Mouse (Mus musculus): ENCODE data around the gene Ccnb2.

The Ccnb2 gene

GRCm38 (mm10) chr9:70391042-70391441 is 30.3 kb downstream of the Ccnb2 start:
- no peak for TF ChIP-seq CTCF (conservative IDR thresholded peaks at IDR 0.05; ENCODE audit: low read length)
- TF ChIP-seq NANOG (IDR thresholded peaks at IDR 0.05; ENCODE audit: borderline replicate concordance, low read length): no peak
- TF ChIP-seq POU5F1 (IDR thresholded peaks at IDR 0.05; ENCODE audit: borderline replicate concordance, low read length): no peak

GRCm38 (mm10) chr9:70389548-70389947 is 31.8 kb downstream of the Ccnb2 start:
- H3K4me3 ChIP-seq (replicated peaks; ENCODE audit: low read length): no peak overlapping the region

More at GRCm38 (mm10) chr9:70391042-70391441, 30.3 kb downstream of the Ccnb2 start:
- no peak overlapping the region for H3K4me3 ChIP-seq (replicated peaks; ENCODE audit: low read length)
- no peaks in the 10 kb centered on the region for H3K27me3 ChIP-seq (ENCODE audit: insufficient read depth, low read length)
- H3K36me3 ChIP-seq (ENCODE audit: insufficient read depth, low read length): peaks cover 10% of the 10 kb centered on the region
- no peaks in the 10 kb centered on the region for H3K9me3 ChIP-seq (ENCODE audit: low read length)
- peaks cover 22% of the 10 kb centered on the region for H3K4me1 ChIP-seq (replicated peaks; ENCODE audit: low read depth, low read length)

GRCm38 (mm10) chr9:70387410-70388119 is 33.8 kb downstream of the Ccnb2 start:
- no peak for TF ChIP-seq CTCF (conservative IDR thresholded peaks at IDR 0.05; ENCODE audit: low read length)
- no peak for TF ChIP-seq NANOG (IDR thresholded peaks at IDR 0.05; ENCODE audit: borderline replicate concordance, low read length)
- TF ChIP-seq POU5F1 (IDR thresholded peaks at IDR 0.05; ENCODE audit: borderline replicate concordance, low read length): no peak
- no peak overlapping the region for H3K4me3 ChIP-seq (replicated peaks; ENCODE audit: low read length)
- H3K27me3 ChIP-seq (ENCODE audit: insufficient read depth, low read length): no peaks in the 10 kb centered on the region
- no peaks in the 10 kb centered on the region for H3K9me3 ChIP-seq (ENCODE audit: low read length)
- peaks cover 24% of the 10 kb centered on the region for H3K36me3 ChIP-seq (ENCODE audit: insufficient read depth, low read length)
- peaks cover 11% of the 10 kb centered on the region for H3K4me1 ChIP-seq (replicated peaks; ENCODE audit: low read depth, low read length)

More at GRCm38 (mm10) chr9:70389548-70389947, 31.8 kb downstream of the Ccnb2 start:
- H3K27me3 ChIP-seq (ENCODE audit: insufficient read depth, low read length): no peaks in the 10 kb centered on the region
- TF ChIP-seq CTCF (conservative IDR thresholded peaks at IDR 0.05; ENCODE audit: low read length) (no peak), NANOG (IDR thresholded peaks at IDR 0.05; ENCODE audit: borderline replicate concordance, low read length) (no peak), POU5F1 (IDR thresholded peaks at IDR 0.05; ENCODE audit: borderline replicate concordance, low read length) (no peak)
- peaks cover 15% of the 10 kb centered on the region for H3K4me1 ChIP-seq (replicated peaks; ENCODE audit: low read depth, low read length)
- H3K9me3 ChIP-seq (ENCODE audit: low read length): no peaks in the 10 kb centered on the region
- peaks cover 17% of the 10 kb centered on the region for H3K36me3 ChIP-seq (ENCODE audit: insufficient read depth, low read length)

- Histone ChIP-seq H3K9me3 (ENCODE audit: low read length) (no peaks in the 10 kb centered on the region), H3K4me1 (replicated peaks; ENCODE audit: low read depth, low read length) (no peaks in the 10 kb centered on the region), H3K27me3 (ENCODE audit: insufficient read depth, low read length) (no peaks in the 10 kb centered on the region), H3K4me3 (replicated peaks; ENCODE audit: low read length) (no peak overlapping the region), H3K36me3 (ENCODE audit: insufficient read depth, low read length) (peaks cover 35% of the 10 kb centered on the region)
- TF ChIP-seq POU5F1 (IDR thresholded peaks at IDR 0.05; ENCODE audit: borderline replicate concordance, low read length): no peak
- TF ChIP-seq CTCF (conservative IDR thresholded peaks at IDR 0.05; ENCODE audit: low read length): no peak
- no peak for TF ChIP-seq NANOG (IDR thresholded peaks at IDR 0.05; ENCODE audit: borderline replicate concordance, low read length)
Observed at GRCm38 (mm10) chr9:70384958-70385728, 36.2 kb downstream of the Ccnb2 start.

- Histone ChIP-seq H3K27me3 (ENCODE audit: insufficient read depth, low read length) (no peaks in the 10 kb centered on the region), H3K36me3 (ENCODE audit: insufficient read depth, low read length) (peaks cover 36% of the 10 kb centered on the region), H3K9me3 (ENCODE audit: low read length) (no peaks in the 10 kb centered on the region), H3K4me3 (replicated peaks; ENCODE audit: low read length) (no peak overlapping the region), H3K4me1 (replicated peaks; ENCODE audit: low read depth, low read length) (no peaks in the 10 kb centered on the region)
- TF ChIP-seq POU5F1 (IDR thresholded peaks at IDR 0.05; ENCODE audit: borderline replicate concordance, low read length): no peak
- no peak for TF ChIP-seq CTCF (conservative IDR thresholded peaks at IDR 0.05; ENCODE audit: low read length)
- TF ChIP-seq NANOG (IDR thresholded peaks at IDR 0.05; ENCODE audit: borderline replicate concordance, low read length): no peak
Observed at GRCm38 (mm10) chr9:70384494-70384893, 36.9 kb downstream of the Ccnb2 start.

- H3K4me3 ChIP-seq (replicated peaks; ENCODE audit: low read length): no peak overlapping the region
- peaks cover 39% of the 10 kb centered on the region for H3K36me3 ChIP-seq (ENCODE audit: insufficient read depth, low read length)
- no peaks in the 10 kb centered on the region for H3K9me3 ChIP-seq (ENCODE audit: low read length)
- H3K27me3 ChIP-seq (ENCODE audit: insufficient read depth, low read length): no peaks in the 10 kb centered on the region
- H3K4me1 ChIP-seq (replicated peaks; ENCODE audit: low read depth, low read length): no peaks in the 10 kb centered on the region
- TF ChIP-seq CTCF (conservative IDR thresholded peaks at IDR 0.05; ENCODE audit: low read length) (no peak), NANOG (IDR thresholded peaks at IDR 0.05; ENCODE audit: borderline replicate concordance, low read length) (no peak), POU5F1 (IDR thresholded peaks at IDR 0.05; ENCODE audit: borderline replicate concordance, low read length) (no peak)
Observed at GRCm38 (mm10) chr9:70383750-70384149, 37.6 kb downstream of the Ccnb2 start.

GRCm38 (mm10) chr9:70382091-70382490 is 39.3 kb downstream of the Ccnb2 start:
- peaks cover 45% of the 10 kb centered on the region for H3K36me3 ChIP-seq (ENCODE audit: insufficient read depth, low read length)
- H3K27me3 ChIP-seq (ENCODE audit: insufficient read depth, low read length): no peaks in the 10 kb centered on the region
- H3K4me3 ChIP-seq (replicated peaks; ENCODE audit: low read length): no peak overlapping the region
- H3K4me1 ChIP-seq (replicated peaks; ENCODE audit: low read depth, low read length): no peaks in the 10 kb centered on the region
- TF ChIP-seq CTCF (conservative IDR thresholded peaks at IDR 0.05; ENCODE audit: low read length) (no peak), POU5F1 (IDR thresholded peaks at IDR 0.05; ENCODE audit: borderline replicate concordance, low read length) (no peak), NANOG (IDR thresholded peaks at IDR 0.05; ENCODE audit: borderline replicate concordance, low read length) (no peak)
- no peaks in the 10 kb centered on the region for H3K9me3 ChIP-seq (ENCODE audit: low read length)

All from E14TG2a.4 (cell line).